Mouse (Mus musculus): ENCODE data around the gene Gigyf1.

- TF ChIP-seq CTCF (IDR thresholded peaks at IDR 0.05; ENCODE audit: extremely low read depth, insufficient read depth, insufficient read length, insufficient replicate concordance) (no peak), POLR2A (IDR thresholded peaks at IDR 0.05; ENCODE audit: low read depth, low read length) (no peak)
Measured at GRCm38 (mm10) chr5:137500186-137500585, 18.2 kb upstream of the Gigyf1 start.
